Mouse (Mus musculus) frontal cortex, postnatal 25 days (tissue): ENCODE results near the gene Atp9a.

Experiments used
- DNase-seq, 2 experiments: peaks; one replicate each; pipeline ENCODE4 v3.0.0; 2022; ENCODE audit warnings: low spot score in 2 of 2

Atp9a gene

GRCm38 (mm10) chr2:168682721-168683120, 59.5 kb downstream of the Atp9a start:
- no peak for DNase-seq

GRCm38 (mm10) chr2:168681531-168681930, 60.7 kb downstream of the Atp9a start:
- no peak for DNase-seq

DNA sequence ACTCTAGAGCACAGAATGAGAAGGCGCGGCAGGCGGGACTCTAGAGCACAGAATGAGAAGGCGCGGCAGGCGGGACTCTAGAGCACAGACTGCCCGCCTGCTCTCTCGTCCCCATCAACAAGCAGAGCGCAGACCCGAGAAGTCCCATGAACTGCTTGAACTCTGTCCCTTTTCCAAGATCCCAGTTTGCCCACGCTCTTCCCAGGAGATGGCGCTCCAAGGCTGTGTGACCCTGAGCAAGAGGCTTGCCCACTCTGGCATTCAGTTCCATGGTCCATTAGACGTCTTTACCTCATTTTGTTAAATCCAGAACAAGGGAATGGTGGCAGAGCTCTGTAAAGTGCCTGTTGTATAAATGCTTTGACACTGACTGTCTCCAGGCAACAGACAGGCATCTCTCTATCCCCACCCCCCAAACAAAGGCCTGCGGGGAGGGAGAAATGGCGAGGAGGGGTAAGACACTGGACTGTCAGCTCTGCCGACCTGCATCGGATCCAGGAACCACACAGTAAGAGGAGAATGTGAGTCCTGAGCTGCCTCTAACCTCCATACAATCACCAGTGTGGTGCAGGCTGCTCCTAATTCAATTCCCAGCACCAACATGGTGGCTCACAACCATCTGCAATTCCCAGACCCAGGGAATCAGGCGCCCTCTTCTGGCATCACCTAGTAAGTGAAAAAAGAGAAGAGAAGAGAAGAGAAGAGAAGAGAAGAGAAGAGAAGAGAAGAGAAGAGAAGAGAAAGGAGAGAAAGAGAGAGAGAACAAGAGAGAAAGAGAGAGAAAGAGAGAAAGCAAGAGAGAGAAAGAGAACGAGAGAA, 62.6 kb downstream of the Atp9a start:
- no peak for DNase-seq

- no peak for DNase-seq
Measured at GRCm38 (mm10) chr2:168678662-168679294, 63.4 kb downstream of the Atp9a start.

DNA sequence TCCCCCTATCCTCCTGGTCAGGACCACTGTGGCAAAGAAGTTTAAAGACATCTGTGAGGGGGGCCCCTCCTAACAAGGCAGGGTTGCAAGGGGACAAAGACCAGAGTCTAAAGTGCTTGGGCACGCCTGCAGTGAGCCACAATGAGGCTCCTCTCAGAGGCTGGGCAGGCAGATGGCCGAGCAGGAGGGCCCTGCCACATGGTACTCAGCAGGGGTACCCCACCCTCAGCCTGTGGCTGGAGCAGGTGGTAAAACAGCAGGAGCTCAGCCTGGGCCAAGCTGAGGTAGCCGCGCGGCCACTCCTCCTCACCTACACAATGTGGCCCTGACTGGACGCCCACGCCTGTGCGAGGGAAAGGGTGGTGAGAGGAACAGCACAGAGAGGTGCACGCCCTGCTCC, 64.6 kb downstream of the Atp9a start:
- no peak for DNase-seq

DNA sequence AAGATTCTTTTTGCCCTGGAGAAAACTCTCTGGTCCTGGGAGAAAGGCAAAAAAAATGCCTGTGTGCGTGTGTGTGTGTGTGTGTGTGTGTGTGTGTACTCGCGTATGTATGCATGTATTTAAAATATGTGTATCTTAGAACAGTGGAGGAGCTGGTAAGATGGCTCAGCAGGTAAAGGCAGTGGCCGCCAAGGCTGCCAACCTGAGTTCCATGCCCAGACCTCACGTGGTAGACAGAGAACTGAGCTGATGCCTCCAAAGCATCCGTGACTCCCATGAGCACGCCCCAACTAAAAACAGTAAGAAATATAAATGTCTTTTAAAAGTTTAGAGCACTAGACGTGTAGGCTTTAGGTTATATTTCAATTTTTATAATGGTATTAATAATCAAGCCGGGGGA, 70.5 kb downstream of the Atp9a start:
- no peak for DNase-seq

GRCm38 (mm10) chr2:168670241-168670640, 72.0 kb downstream of the Atp9a start:
- no peak for DNase-seq

DNA sequence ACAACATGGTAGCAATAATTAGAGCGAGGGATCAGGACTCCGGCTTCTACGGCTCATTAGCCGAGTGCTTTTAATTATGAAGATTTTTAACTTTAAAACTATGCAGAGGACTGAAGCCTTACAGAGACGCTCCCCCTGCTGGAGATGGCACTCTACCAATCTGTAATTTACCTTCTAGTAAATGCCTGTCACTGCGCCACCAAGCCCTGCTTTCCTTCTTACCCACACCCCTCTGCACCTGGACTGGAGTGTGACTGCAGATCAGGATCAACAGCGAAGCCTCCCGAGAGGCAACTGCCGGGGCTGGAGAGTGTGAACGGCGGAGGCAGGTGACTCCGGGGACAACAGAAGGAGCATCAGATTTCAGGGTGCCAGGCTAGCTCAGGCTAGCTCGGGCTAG, 72.4 kb downstream of the Atp9a start:
- no peak for DNase-seq

GRCm38 (mm10) chr2:168667745-168668144, 74.5 kb downstream of the Atp9a start:
- DNase-seq: no peak

DNA sequence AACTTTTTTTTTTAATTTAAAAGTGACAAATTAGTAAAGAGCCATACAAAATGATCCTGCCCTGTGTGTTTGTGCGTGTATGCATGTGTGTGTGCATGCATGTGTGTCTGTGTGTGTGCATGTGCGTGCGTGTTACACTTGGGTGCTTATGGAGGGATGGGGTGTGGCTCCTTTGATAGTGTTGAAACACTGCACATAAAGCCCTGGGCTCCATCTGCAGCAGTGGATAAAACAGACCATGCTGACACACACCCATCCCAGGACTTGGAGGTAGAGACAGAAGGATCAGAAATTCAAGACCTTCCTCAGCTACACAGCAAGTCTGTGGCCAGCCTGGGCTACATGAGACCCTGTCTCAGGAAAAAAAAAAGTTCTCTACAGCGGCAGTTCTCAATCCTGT, 76.5 kb downstream of the Atp9a start:
- no peak for DNase-seq

GRCm38 (mm10) chr2:168663716-168664115, 78.5 kb downstream of the Atp9a start:
- DNase-seq: no peak

GRCm38 (mm10) chr2:168663216-168663615, 79.0 kb downstream of the Atp9a start:
- DNase-seq: no peak

DNA sequence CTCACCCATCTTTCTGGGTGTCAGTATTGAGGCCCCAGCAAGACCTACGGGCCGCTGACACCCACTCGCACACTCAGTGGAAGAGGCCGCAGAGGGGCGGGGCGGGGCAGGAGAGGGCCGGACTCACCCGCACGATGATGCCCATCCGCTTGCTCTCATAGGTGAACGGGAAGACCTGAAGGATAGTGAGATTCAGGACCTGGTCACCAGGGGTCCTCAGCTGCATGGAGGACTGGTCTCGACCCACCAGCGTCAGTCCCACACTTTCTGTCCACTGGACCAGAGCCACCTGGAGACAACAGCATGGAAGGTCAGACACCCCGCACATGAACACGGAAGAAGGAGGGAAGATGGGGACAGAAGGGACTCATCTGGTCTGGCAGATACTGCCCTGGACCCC, 80.4 kb downstream of the Atp9a start:
- no peak for DNase-seq

- DNase-seq: no peak
Measured at GRCm38 (mm10) chr2:168660344-168660743, 81.9 kb downstream of the Atp9a start.

DNA sequence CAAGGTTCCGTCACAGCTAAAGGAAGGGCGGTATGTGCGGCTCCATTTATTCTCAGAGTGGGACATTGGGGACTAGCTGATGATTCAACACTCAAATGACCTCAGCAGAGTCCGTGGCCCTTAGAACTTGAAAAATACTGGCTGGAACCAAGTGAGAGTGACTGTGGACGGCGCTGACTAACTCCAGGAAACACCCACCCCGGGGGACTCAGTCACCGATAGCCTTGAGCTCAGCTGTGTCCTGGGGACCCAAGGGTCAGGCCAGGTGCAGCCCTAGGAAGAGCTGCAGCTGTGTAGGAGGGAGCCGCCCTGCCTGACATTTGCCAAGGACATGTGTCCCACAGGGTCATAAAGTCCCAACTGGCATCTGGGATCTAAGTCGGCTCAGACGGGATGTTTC, 83.7 kb downstream of the Atp9a start:
- no peak for DNase-seq

DNA sequence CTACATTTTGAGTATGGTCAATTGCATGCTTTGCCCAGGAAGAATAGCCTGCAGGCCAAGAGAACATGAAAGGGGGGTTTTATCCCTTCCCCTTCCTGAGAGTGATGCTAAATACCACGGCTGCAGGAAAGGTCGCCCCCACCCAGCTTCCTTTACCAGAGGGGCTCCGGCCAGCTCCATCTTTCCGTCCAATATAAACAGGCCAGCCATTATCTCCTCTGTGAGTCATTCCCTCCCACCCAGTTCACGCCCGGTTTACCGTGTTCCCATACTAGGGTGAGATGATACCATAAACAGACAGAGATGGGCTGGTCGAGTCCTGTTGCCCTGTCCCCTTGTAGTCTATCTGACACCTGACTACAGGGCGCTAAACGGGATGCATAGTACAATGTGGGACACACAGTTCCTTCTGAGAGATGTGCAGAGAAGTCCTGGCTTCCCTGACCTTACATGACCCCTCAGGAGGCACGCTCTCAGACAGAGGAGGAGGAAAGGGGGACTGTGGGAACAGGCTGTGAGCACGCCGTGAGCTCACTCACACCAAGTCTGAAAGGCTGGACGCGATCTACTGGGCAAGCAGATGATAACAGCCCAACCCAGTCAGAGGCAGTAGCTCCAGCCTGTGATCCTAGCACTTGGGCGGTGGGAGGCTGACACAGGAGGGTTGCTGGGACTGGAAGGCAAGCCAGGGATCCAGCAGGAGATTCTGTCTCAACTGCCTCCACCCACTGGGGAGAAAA, 85.5 kb downstream of the Atp9a start:
- DNase-seq: no peak

- DNase-seq: no peak
Measured at GRCm38 (mm10) chr2:168654983-168655669, 87.1 kb downstream of the Atp9a start.

DNA sequence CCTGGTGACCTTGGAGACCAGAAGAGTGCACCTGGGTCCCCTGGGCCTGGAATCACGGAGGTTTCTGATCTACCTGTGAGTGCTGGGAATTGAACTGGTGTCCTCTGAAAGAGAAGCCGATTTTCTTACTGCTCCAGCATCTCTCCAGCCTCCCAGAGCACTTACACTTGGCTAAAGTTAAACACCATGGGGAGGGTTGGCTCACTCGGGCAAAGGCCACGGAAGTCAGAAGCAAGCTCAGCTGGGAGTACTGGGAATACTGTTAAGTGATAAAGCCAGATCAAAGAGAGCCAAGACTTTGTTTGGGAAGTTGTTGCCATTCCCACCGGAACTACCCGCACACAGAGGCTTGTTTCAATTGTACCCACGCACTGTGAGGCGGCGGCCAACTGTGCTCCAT, 87.7 kb downstream of the Atp9a start:
- DNase-seq: no peak

DNA sequence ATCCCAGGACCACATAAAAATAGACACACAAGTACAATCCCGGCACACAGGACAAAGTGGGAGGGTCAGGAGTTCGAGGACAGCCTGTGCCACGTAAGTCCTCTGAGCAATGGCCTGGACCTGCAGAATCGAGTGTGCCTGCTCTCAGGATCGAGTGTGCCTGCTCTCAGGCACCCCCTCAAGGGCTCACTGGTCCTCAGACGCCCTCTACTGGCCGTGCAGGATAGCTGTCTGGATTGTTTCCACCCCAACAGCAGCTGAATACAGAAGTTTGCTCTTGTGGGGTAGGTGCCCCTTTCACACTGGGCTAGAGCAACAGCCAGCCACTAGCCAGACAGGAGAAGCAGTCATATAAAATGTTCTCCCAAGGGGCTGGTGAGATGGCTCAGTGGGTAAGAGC, 90.5 kb downstream of the Atp9a start:
- no peak for DNase-seq

DNA sequence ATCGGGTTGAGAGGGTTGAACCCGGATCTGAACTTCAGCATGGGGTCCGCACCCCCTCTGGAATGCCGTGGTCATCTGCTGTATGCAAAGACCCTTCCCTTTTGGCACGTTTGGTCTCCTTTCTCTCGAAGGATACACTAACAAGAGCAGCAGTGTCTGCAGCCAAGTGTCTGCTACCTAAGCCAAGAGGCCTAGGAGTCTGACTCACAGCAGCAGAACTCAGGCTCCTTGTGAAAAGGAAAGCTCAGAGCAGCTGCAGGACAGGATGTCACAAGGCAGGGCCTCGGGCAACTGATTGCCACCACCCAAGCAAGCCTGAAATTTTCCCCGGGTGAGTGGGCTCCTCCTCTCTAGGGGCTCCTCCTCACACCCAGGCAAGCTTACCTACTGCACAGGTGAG, 94.0 kb downstream of the Atp9a start:
- DNase-seq: no peak

- no peak for DNase-seq
Measured at GRCm38 (mm10) chr2:168644855-168645254, 97.4 kb downstream of the Atp9a start.

GRCm38 (mm10) chr2:168643524-168644177, 98.6 kb downstream of the Atp9a start:
- no peak for DNase-seq
